Mouse (Mus musculus) right cerebral cortex, postnatal 25 days (tissue): Measurements from ENCODE around the gene Myh11.
A peak's percentile ranks its signal among the peaks of the same experiment; 100 is the strongest.
"Not testable (repeated sequence)": the region's sequence is repeated elsewhere in the genome, so short reads cannot be mapped to it uniquely, and the experiment has no call there.

Experiments used
- DNase-seq: peaks from one replicate; pipeline ENCODE4 v3.0.0; 2022

The Myh11 gene

DNA sequence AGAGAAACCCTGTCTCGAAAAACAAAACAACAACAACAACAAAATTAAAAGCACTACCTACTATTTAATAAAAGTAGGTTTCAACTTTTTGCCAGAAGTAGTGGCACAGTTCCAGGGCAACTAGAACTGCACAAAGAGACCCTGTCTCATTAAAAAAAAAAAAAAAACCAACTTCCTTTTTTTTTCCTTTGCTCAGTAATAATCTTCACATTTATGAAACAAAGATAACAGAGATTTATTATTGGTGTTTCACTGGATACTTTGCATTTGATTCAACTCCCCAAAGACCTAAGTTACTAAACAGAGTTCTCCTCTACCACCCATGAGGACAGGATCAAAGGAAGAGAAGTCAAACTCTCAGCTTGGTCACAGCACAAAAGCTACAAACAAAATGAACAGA, 130.2 kb downstream of the Myh11 start:
- DNase-seq: no peak

DNA sequence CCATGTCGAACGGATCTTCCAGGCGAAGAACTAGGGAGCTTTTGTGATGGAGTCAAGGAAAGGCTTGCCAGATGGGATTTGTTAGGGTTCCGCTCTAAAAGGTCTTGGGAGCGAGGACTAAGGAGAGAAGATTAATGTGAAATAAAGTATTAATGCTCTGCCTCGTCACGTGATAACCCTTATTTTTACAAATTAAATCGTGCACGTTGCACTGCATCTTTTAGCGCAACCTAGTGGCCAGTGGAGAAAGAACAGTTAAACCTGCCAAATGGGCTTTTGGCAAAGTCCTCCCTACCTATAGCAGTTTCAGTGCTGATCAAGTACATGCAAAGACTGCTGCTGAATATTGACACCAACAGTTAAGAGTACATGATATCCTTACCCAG, 131.4 kb downstream of the Myh11 start:
- peak; percentile 59 for DNase-seq

DNA sequence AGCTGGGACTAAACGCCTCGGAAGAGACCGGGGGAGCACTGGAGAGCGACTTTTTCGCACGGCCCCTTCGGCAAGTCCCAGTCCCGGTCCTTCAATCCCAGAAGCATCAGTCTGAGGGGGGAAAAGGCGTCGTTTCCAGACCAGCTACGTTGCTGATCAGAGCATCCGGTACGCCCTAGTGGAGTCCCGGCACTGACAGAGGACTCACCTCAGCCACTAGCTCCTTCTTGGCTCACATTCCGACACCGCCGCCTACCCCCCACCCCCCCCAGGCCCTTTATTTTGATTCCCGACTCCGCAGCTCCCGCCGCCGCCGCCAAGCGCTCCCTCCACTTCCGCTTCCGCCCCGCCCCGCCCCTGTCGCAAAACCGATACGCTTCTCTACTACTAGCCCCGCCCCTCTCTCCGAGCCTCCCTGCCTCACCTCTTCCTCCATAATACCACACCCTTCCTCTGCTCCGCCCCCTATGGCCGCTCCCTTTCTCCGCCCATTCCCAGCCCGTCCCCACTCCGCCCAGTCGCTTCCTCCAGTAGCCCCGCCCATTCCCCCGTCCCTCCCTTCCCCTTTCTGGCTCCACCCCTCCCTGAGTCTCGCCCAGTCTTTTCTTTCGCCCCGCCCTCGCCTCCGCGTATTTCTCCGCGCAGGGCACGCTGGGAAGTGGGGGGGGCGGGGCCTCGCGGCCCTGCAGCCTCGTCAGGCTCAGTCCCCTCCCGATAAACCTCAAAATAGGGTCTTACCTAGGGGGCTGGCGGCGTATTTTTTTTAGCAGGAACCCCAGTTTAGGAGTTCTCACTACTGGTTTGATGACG, 132.0 kb downstream of the Myh11 start:
- DNase-seq: peak; percentile 97

DNA sequence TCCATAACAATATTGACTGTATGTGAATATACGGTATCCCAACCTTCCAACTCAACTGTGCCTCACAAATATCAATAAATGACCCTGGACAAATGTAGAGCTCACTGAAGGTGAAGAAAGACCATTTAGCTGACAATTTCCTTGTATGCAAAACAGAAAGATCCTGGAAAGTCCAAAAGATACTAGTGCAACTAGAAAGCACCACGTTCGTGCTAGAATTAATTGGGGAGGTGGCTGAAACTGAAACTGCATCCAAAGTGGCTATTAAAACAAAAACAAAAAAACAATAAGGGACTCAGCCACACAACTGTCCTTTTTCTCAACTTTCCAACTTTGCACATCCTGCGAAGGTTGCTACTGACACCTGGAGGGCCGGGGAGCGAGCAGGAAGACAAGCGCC, 132.6 kb downstream of the Myh11 start:
- DNase-seq: no peak

GRCm38 (mm10) chr16:14156312-14156711, 134.9 kb downstream of the Myh11 start:
- DNase-seq: no peak

- DNase-seq: not testable (repeated sequence)
Observed at GRCm38 (mm10) chr16:14155638-14156037, 135.5 kb downstream of the Myh11 start.

- DNase-seq: no peak
Observed at GRCm38 (mm10) chr16:14151718-14152117, 139.5 kb downstream of the Myh11 start.

- DNase-seq: no peak
Observed at GRCm38 (mm10) chr16:14147712-14148111, 143.5 kb downstream of the Myh11 start.
